Comparison of ENCODE assay signal across 11 mouse cellular contexts in the genomic region with DNA sequence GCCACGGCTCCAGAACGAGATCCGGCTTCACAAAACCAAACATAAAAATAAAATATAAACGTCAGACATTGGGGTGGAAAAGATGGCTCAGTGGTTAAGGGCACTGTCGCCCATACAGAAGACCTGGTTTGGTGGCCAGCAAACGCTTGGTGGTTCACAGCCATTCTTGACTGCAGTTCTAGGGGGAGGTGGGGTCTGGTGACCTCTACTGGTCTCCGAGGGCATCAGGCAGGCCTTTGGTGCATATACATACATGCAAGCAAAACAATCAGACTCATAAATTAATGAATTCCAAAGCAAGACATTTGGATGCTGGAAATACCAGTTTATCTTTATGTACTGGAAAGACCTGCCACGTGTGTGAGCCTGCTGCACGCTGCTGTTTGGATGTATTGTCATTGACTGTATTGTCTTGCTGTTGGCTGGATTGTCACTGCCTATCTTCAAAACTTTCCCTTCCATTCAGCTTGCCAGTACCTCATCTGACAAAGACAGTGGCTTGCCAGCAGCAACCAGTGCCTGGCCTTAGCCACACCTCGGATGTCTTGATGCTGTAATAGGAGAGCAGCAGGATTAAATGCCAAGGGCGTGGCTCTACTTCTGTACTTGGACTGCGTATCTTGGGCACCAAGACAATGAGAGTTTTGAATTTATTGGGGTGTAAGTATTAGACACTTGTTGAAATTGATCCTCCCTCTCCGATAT. TPM values are rescaled to one million over a fixed set of nuclear protein-coding genes. Genes with fewer than 3 reads are reported as not detected.
A peak's percentile ranks its signal among the peaks of the same experiment; 100 is the strongest.
DNase-seq lines count a peak whose midpoint lies in the region; ATAC-seq and TF ChIP-seq lines count a peak whose summit lies in the region.
"Had no signal": no experiment of that assay in that cellular context is flagged by ENCODE, and none has a peak within 500 bp of the region (broad histone marks: within the 10 kb centered on the region; RNA-seq: fewer than 3 reads in every experiment).

No protein-coding gene starts in this region.

- H3K27me3 ChIP-seq in lung, embryonic 14.5 days (ENCODE audit: insufficient read depth, low read length), result no peaks in the 10 kb centered on the region
- no peaks in the 10 kb centered on the region for H3K27me3 ChIP-seq in forebrain, embryonic 13.5 days
- H3K27me3 ChIP-seq in hindbrain, postnatal 0 days (ENCODE audit: insufficient read depth, low read length), result no peaks in the 10 kb centered on the region
- no peaks in the 10 kb centered on the region for H3K27me3 ChIP-seq in neural tube, embryonic 15.5 days (replicated peaks)
- H3K27me3 ChIP-seq: embryonic facial prominence, embryonic 12.5 days; limb, embryonic 13.5 days had no signal

- no peak overlapping the region for H3K9ac ChIP-seq in lung, embryonic 14.5 days
- H3K9ac ChIP-seq in forebrain, embryonic 13.5 days, result no peak overlapping the region
- H3K9ac ChIP-seq in hindbrain, postnatal 0 days (replicated peaks; ENCODE audit: low read length), result no peak overlapping the region
- H3K9ac ChIP-seq in neural tube, embryonic 15.5 days (replicated peaks), result no peak overlapping the region
- H3K9ac ChIP-seq: embryonic facial prominence, embryonic 12.5 days; limb, embryonic 13.5 days had no signal

- no peak overlapping the region for H3K4me2 ChIP-seq in lung, embryonic 14.5 days
- no peak overlapping the region; the same call in 1 of the 2 replicates for H3K4me2 ChIP-seq in forebrain, embryonic 13.5 days
- H3K4me2 ChIP-seq in hindbrain, postnatal 0 days (ENCODE audit: low read depth, low read length), result no peak overlapping the region
- no peak overlapping the region for H3K4me2 ChIP-seq in neural tube, embryonic 15.5 days
- H3K4me2 ChIP-seq: embryonic facial prominence, embryonic 12.5 days; limb, embryonic 13.5 days had no signal

- 80% methylated on average over 13 of the region's 13 CpGs for WGBS in lung, embryonic 14.5 days
- 77% methylated on average over 13 of the region's 13 CpGs for WGBS in forebrain, embryonic 13.5 days
- 79% methylated on average over 13 of the region's 13 CpGs for WGBS in hindbrain, postnatal 0 days
- WGBS in neural tube, embryonic 15.5 days, result 81% methylated on average over 13 of the region's 13 CpGs

- no peaks in the 10 kb centered on the region for H3K36me3 ChIP-seq in lung, embryonic 14.5 days (ENCODE audit: insufficient read depth)
- H3K36me3 ChIP-seq in forebrain, embryonic 13.5 days (ENCODE audit: poor library complexity, severe bottlenecking), result no peaks in the 10 kb centered on the region
- H3K36me3 ChIP-seq in hindbrain, postnatal 0 days (ENCODE audit: insufficient read depth, low read length), result no peaks in the 10 kb centered on the region
- no peaks in the 10 kb centered on the region for H3K36me3 ChIP-seq in neural tube, embryonic 15.5 days
- H3K36me3 ChIP-seq: embryonic facial prominence, embryonic 12.5 days; limb, embryonic 13.5 days had no signal

- DNase-seq in lung, embryonic 14.5 days, result no peak
- no peak for DNase-seq in lung, postnatal 25 days (ENCODE audit: low spot score)
- DNase-seq in hindbrain, postnatal 0 days (ENCODE audit: low spot score), result no peak
- no peak for DNase-seq in adrenal gland, postnatal 14 days
- DNase-seq in left cerebral cortex, adult 11 months (ENCODE audit: low spot score), result no peak
- DNase-seq: cerebellum, adult 11 months; kidney, adult 18-20 months had no signal

- no peak overlapping the region for H3K4me3 ChIP-seq in lung, embryonic 14.5 days (ENCODE audit: low read depth, low read length)
- H3K4me3 ChIP-seq in forebrain, embryonic 13.5 days, result no peak overlapping the region
- no peak overlapping the region for H3K4me3 ChIP-seq in hindbrain, postnatal 0 days (ENCODE audit: low read length)
- H3K4me3 ChIP-seq in neural tube, embryonic 15.5 days (replicated peaks), result no peak overlapping the region
- H3K4me3 ChIP-seq: embryonic facial prominence, embryonic 12.5 days; limb, embryonic 13.5 days had no signal

- no peak overlapping the region for H3K27ac ChIP-seq in lung, embryonic 14.5 days (ENCODE audit: low read depth)
- peak overlapping the region; percentile 69 for H3K27ac ChIP-seq in forebrain, embryonic 13.5 days
- H3K27ac ChIP-seq in hindbrain, postnatal 0 days, result 0 out of 2 replicates have a peak overlapping the region, but pooled peaks have one; percentile 32
- peak overlapping the region; percentile 34; the same call in 1 of the 2 replicates for H3K27ac ChIP-seq in neural tube, embryonic 15.5 days (replicated peaks)
- H3K27ac ChIP-seq: embryonic facial prominence, embryonic 12.5 days; limb, embryonic 13.5 days had no signal

- no peaks in the 10 kb centered on the region for H3K4me1 ChIP-seq in lung, embryonic 14.5 days (ENCODE audit: insufficient read depth)
- H3K4me1 ChIP-seq in forebrain, embryonic 13.5 days, result peaks cover 16% of the 10 kb centered on the region
- H3K4me1 ChIP-seq in hindbrain, postnatal 0 days (ENCODE audit: insufficient read depth, low read length), result no peaks in the 10 kb centered on the region
- peaks cover 8% of the 10 kb centered on the region; the same call in 1 of the 2 replicates for H3K4me1 ChIP-seq in neural tube, embryonic 15.5 days
- H3K4me1 ChIP-seq: embryonic facial prominence, embryonic 12.5 days had no signal

- no peaks in the 10 kb centered on the region for H3K9me3 ChIP-seq in lung, embryonic 14.5 days (ENCODE audit: low read depth, low read length)
- no peaks in the 10 kb centered on the region for H3K9me3 ChIP-seq in forebrain, embryonic 13.5 days (replicated peaks)
- H3K9me3 ChIP-seq in hindbrain, postnatal 0 days (ENCODE audit: low read length), result no peaks in the 10 kb centered on the region
- no peaks in the 10 kb centered on the region for H3K9me3 ChIP-seq in neural tube, embryonic 15.5 days (replicated peaks)
- H3K9me3 ChIP-seq: embryonic facial prominence, embryonic 12.5 days; limb, embryonic 13.5 days had no signal

- ATAC-seq in lung, embryonic 14.5 days (ENCODE audit: insufficient read depth), result no peak
- peak; percentile 67 for ATAC-seq in forebrain, embryonic 13.5 days
- peak; percentile 64; the same call in 1 of the 2 replicates for ATAC-seq in hindbrain, postnatal 0 days
- ATAC-seq in neural tube, embryonic 15.5 days (ENCODE audit: low FRiP score), result no peak; the same call in 1 of the 2 replicates

- peak; percentile 27; the same call in 1 of the 2 replicates for TF ChIP-seq CTCF in lung, embryonic 14.5 days (IDR thresholded peaks at IDR 0.05; ENCODE audit: low read depth)
- TF ChIP-seq CTCF in hindbrain, postnatal 0 days (IDR thresholded peaks at IDR 0.05; ENCODE audit: low read depth), result no peak

RNA-seq across cellular contexts. Expression of a gene that starts 24.9 kb away (rescaled TPM):
- polyA plus RNA-seq in lung, embryonic 14.5 days (2014; fragmentation: Nextera tagmentation; extraction: Ambion mirVana), result 3.4 and 4.3 TPM in 2 replicates
- 1.7 and 2.3 TPM in 2 replicates for polyA plus RNA-seq in forebrain, embryonic 13.5 days (2015; fragmentation: Nextera tagmentation; extraction: Ambion mirVana)
- 2.0 and 3.9 TPM in 2 replicates for total RNA-seq in hindbrain, postnatal 0 days (2014; rRNA removed)
- 1.5 and 1.9 TPM in 2 replicates for polyA plus RNA-seq in hindbrain, postnatal 0 days (2015; fragmentation: Nextera tagmentation; extraction: Ambion mirVana)
- 2.3 and 2.8 TPM in 2 replicates for polyA plus RNA-seq in neural tube, embryonic 15.5 days (2015; fragmentation: Nextera tagmentation; extraction: Ambion mirVana)
- total RNA-seq in adrenal gland, postnatal 14 days (2021), result 8.5 and 9.0 TPM in 2 replicates

Comparison
In these comparisons a context has a peak if more than half of its experiments do, and no peak if none do; other contexts are left out.
1. ATAC-seq: peak in forebrain, embryonic 13.5 days (single experiment) and hindbrain, postnatal 0 days (single experiment); none in lung, embryonic 14.5 days (single experiment) and neural tube, embryonic 15.5 days (single experiment).